In the genomic region with DNA sequence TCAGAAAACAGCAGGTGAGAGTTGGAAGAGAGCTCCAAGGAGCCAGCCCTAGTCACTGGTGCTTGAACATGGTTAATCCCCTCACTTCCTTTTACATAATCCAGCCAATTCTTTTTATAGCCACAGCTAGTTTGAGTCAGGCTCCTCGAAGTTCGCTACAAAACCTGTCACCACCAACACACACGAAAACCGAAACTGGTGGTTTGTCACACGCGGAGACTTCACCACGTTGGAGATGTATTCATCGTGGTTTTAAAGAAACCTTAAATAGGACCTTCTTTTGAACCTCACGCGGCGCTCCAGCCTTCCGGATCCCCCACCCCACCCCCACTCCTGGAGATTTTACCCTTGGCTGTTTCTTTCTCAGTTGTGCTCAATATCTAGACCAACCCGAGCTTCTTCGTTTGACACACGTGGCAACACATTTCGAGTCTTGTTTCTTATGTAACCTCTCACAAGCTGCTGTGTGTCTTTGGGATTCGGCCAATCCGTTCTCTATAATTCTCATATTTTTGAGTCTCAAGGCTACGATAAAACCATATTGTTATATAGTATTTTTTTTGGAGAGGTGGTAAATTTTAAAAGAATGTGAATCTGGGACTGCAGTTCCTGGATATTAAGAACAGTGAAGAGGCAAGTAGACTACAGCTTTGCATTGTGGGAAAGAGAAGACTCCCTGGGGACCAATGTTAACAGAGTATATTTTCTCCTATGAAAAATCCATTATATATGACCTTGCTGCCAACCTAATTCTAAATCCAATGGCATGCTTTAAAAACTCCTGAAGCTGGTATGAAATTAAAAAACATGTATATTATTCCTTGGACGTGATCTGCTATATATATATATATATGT, we compare ENCODE assay signal across 8 mouse cellular contexts. TPM values are rescaled to one million over a fixed set of nuclear protein-coding genes. Genes with fewer than 3 reads are reported as not detected.
A peak's percentile ranks its signal among the peaks of the same experiment; 100 is the strongest.
DNase-seq lines count a peak whose midpoint lies in the region; ATAC-seq and TF ChIP-seq lines count a peak whose summit lies in the region.

No protein-coding gene starts in this region.

- 7% methylated on average over 20 of the region's 20 CpGs for WGBS in bone marrow, adult 2 months
- WGBS in forebrain, embryonic 14.5 days: 32% methylated on average over 20 of the region's 20 CpGs
- WGBS in stomach, embryonic 15.5 days: 26% methylated on average over 20 of the region's 20 CpGs

- peak; percentile 62 for DNase-seq in CD4-positive helper T cell, adult 2 months (ENCODE audit: low read depth, low spot score)
- DNase-seq in forebrain, embryonic 14.5 days (ENCODE audit: low spot score): peak; percentile 14
- DNase-seq in heart, postnatal 36 days: peak; percentile 26 to 39
- DNase-seq in layer of hippocampus, adult 8-10 months (ENCODE audit: low spot score in 2 of 2): peak; percentile 32 to 37
- DNase-seq in yolk sac, embryonic 10.5 days (ENCODE audit: low spot score): no peak

- no peak overlapping the region for H3K9ac ChIP-seq in forebrain, embryonic 14.5 days (ENCODE audit: low read length)
- H3K9ac ChIP-seq in stomach, embryonic 15.5 days: no peak overlapping the region

- no peaks in the 10 kb centered on the region for H3K27me3 ChIP-seq in forebrain, embryonic 14.5 days (replicated peaks; ENCODE audit: control insufficient read depth, insufficient read depth, low read length)
- no peaks in the 10 kb centered on the region for H3K27me3 ChIP-seq in stomach, embryonic 15.5 days (replicated peaks)

- no peaks in the 10 kb centered on the region for H3K36me3 ChIP-seq in forebrain, embryonic 14.5 days (ENCODE audit: control insufficient read depth, insufficient read depth, low read length)
- no peaks in the 10 kb centered on the region for H3K36me3 ChIP-seq in stomach, embryonic 15.5 days

- ATAC-seq in forebrain, embryonic 14.5 days: no peak
- ATAC-seq in megakaryocyte-erythroid progenitor cell, adult 5-6 weeks (replicated peaks; ENCODE audit: low FRiP score, low TSS enrichment, poor library complexity, severe bottlenecking): peak; percentile 56
- ATAC-seq in stomach, embryonic 15.5 days (ENCODE audit: insufficient read depth, low FRiP score, low read depth): no peak

- H3K4me3 ChIP-seq in bone marrow, adult 2 months (replicated peaks; ENCODE audit: control insufficient read depth, low read depth, low read length): peak overlapping the region; percentile 53
- no peak overlapping the region for H3K4me3 ChIP-seq in forebrain, embryonic 14.5 days (ENCODE audit: low read depth, low read length)
- H3K4me3 ChIP-seq in stomach, embryonic 15.5 days (replicated peaks): peak overlapping the region; percentile 26

- H3K27ac ChIP-seq in bone marrow, adult 2 months (ENCODE audit: control insufficient read depth, insufficient read depth, low read depth, low read length, poor library complexity): 0 out of 2 replicates have a peak overlapping the region, but pooled peaks have one; percentile 10
- no peak overlapping the region for H3K27ac ChIP-seq in forebrain, embryonic 14.5 days (ENCODE audit: low read depth, low read length)
- H3K27ac ChIP-seq in stomach, embryonic 15.5 days: no peak overlapping the region

- peak overlapping the region; percentile 35 for H3K4me2 ChIP-seq in forebrain, embryonic 14.5 days (ENCODE audit: low read length)
- peak overlapping the region; percentile 51 for H3K4me2 ChIP-seq in stomach, embryonic 15.5 days

- TF ChIP-seq POLR2A in bone marrow, adult 2 months (IDR thresholded peaks at IDR 0.05; ENCODE audit: borderline replicate concordance, control insufficient read depth, low read depth, low read length): no peak

- no peaks in the 10 kb centered on the region for H3K9me3 ChIP-seq in forebrain, embryonic 14.5 days (replicated peaks; ENCODE audit: control insufficient read depth, low read length)
- H3K9me3 ChIP-seq in stomach, embryonic 15.5 days: no peaks in the 10 kb centered on the region

- H3K4me1 ChIP-seq in bone marrow, adult 2 months (ENCODE audit: control insufficient read depth, insufficient read depth, low read length): no peaks in the 10 kb centered on the region; the same call in 1 of the 2 replicates
- no peaks in the 10 kb centered on the region for H3K4me1 ChIP-seq in forebrain, embryonic 14.5 days (ENCODE audit: control insufficient read depth, insufficient read depth, low read length)
- no peaks in the 10 kb centered on the region for H3K4me1 ChIP-seq in stomach, embryonic 15.5 days

- no peak for TF ChIP-seq CTCF in bone marrow, adult 2 months (IDR thresholded peaks at IDR 0.05; ENCODE audit: control insufficient read depth, insufficient read depth, low read length)

- intact Hi-C loops in heart, postnatal 36 days (cut with DNase I): loop anchor here (1.0 kb wide), 1 partner anchor 20 kb away; no protein-coding TSS in a partner anchor

RNA-seq across cellular contexts. Expression of a gene that starts 21.8 kb away (rescaled TPM):
- 4.6 and 9.4 TPM in 2 replicates for polyA plus RNA-seq in bone marrow, adult 2 months (2011; ENCODE audit: insufficient read depth, insufficient read length, low replicate concordance, missing spikeins)
- 54.2 and 64.3 TPM in 2 replicates for polyA plus RNA-seq in forebrain, embryonic 14.5 days (2014; fragmentation: Nextera tagmentation; extraction: Ambion mirVana)
- total RNA-seq in heart, postnatal 36 days (2021): 10 to 100 TPM; 24.7 to 27.7 TPM
- total RNA-seq in layer of hippocampus, adult 8-10 months (2022): 100 to 1,000 TPM in 3 of 4 experiments, 10 to 100 TPM in 1; 95.5 to 113 (median 108) TPM
- total RNA-seq in megakaryocyte-erythroid progenitor cell, adult 5-6 weeks (2014; fragmentation: Nextera tagmentation): 34.3 and 50.3 TPM in 2 replicates
- 37.7 and 40.9 TPM in 2 replicates for total RNA-seq in megakaryocyte-erythroid progenitor cell, adult 5-6 weeks (2017)
- 17.5 and 17.6 TPM in 2 replicates for polyA plus RNA-seq in stomach, embryonic 15.5 days (2015; fragmentation: Nextera tagmentation; extraction: Ambion mirVana)
